Mouse (Mus musculus) stomach, embryonic 16.5 days (tissue): ENCODE results near the gene Dnaaf2. TPM values are rescaled to one million over a fixed set of nuclear protein-coding genes. Genes with fewer than 3 reads are reported as not detected.

Experiments
- ATAC-seq: fragments of 200-750 bp; cut with Nextera tagmentation; 2 replicates; pipeline ENCODE4 v1.8.0; 2017; ENCODE audit warnings: moderate number of reproducible peaks, moderate TSS enrichment; ENCODE audit not compliant: insufficient read depth, low FRiP score
- H3K27ac ChIP-seq: fragments of 300-500 bp; sonication (generic); 2 replicates; pipeline ENCODE4 v1.5.1; 2014; ENCODE audit warnings: low read length
- H3K27me3 ChIP-seq: fragments of 300-500 bp; sonication (generic); 2 replicates; pipeline ENCODE4 v1.6.1; 2014; ENCODE audit warnings: low read length, control low read depth, mixed read lengths; ENCODE audit not compliant: control insufficient read depth, insufficient read depth
- H3K36me3 ChIP-seq: fragments of 300-500 bp; sonication (generic); 2 replicates; pipeline ENCODE4 v1.6.1; 2014; ENCODE audit warnings: low read length; ENCODE audit not compliant: control insufficient read depth, insufficient read depth
- H3K4me1 ChIP-seq: fragments of 300-500 bp; sonication (generic); 2 replicates; pipeline ENCODE4 v1.6.1; 2014; ENCODE audit warnings: low read length, control low read depth, mixed read lengths; ENCODE audit not compliant: control insufficient read depth, insufficient read depth
- H3K4me2 ChIP-seq: fragments of 300-500 bp; sonication (generic); 2 replicates; pipeline ENCODE4 v1.6.1; 2014; ENCODE audit warnings: low read depth, low read length, mixed read lengths
- H3K4me3 ChIP-seq: fragments of 300-500 bp; sonication (generic); replicated peaks from 2 replicates; pipeline ENCODE4 v1.5.1; 2014; ENCODE audit warnings: mild to moderate bottlenecking, low read length
- H3K9ac ChIP-seq: fragments of 300-500 bp; sonication (generic); 2 replicates; pipeline ENCODE4 v1.6.1; 2014; ENCODE audit warnings: low read length
- H3K9me3 ChIP-seq: fragments of 300-500 bp; sonication (generic); replicated peaks from 2 replicates; pipeline ENCODE4 v1.6.1; 2016; ENCODE audit warnings: low read length, control low read depth; ENCODE audit not compliant: control insufficient read depth
- WGBS: fragments of 180-500 bp; shearing (Covaris S2); extraction: QIAGEN DNeasy Blood & Tissue Kit; methylation state at CpG from one replicate; pipeline ENCODE4 v1.1.7; 2014; 5-methylcytosine and 5-hydroxymethylcytosine counted together
- polyA plus RNA-seq: library from polyadenylated mRNA; unstranded; fragments of >200 nt; fragmentation: Nextera tagmentation; extraction: Ambion mirVana; gene quantifications from 2 replicates; pipeline ENCODE4 v1.2.1, GENCODE M21; 2015

Gene Dnaaf2
- polyA plus RNA-seq, 1 experiment from 2014 or later: 7.4 TPM

- 95% methylated on average over 7 of the region's 7 CpGs for WGBS
- ATAC-seq: no peak
- no peaks in the 10 kb centered on the region for H3K4me1 ChIP-seq
- H3K4me3 ChIP-seq: no peak overlapping the region
- H3K4me2 ChIP-seq: no peak overlapping the region
- H3K27me3 ChIP-seq: no peaks in the 10 kb centered on the region
- H3K36me3 ChIP-seq: peaks cover 8% of the 10 kb centered on the region; the same call in 1 of the 2 replicates
- H3K27ac ChIP-seq: no peak overlapping the region
- no peaks in the 10 kb centered on the region for H3K9me3 ChIP-seq
- no peak overlapping the region for H3K9ac ChIP-seq
Measured at GRCm38 (mm10) chr12:69207926-69208325, 9.7 kb upstream of the Dnaaf2 start.

GRCm38 (mm10) chr12:69207396-69207795 lies 9.2 kb upstream of the Dnaaf2 start:
- H3K4me1 ChIP-seq: no peaks in the 10 kb centered on the region
- H3K36me3 ChIP-seq: peaks cover 8% of the 10 kb centered on the region; the same call in 1 of the 2 replicates
- H3K4me3 ChIP-seq: no peak overlapping the region
- no peak for ATAC-seq
- 92% methylated on average over 8 of the region's 8 CpGs for WGBS
- no peaks in the 10 kb centered on the region for H3K27me3 ChIP-seq
- no peak overlapping the region for H3K9ac ChIP-seq
- no peaks in the 10 kb centered on the region for H3K9me3 ChIP-seq
- H3K27ac ChIP-seq: no peak overlapping the region
- H3K4me2 ChIP-seq: no peak overlapping the region

GRCm38 (mm10) chr12:69204052-69204833 lies 6.0 kb upstream of the Dnaaf2 start, which contains the start of gene Gm49384:
TSS of gene Gm49384 (minus strand) at chr12:69204267.
- H3K27me3 ChIP-seq: no peaks in the 10 kb centered on the region
- no peak for ATAC-seq
- no peak within 1 kb of the TSS for H3K9ac ChIP-seq
- H3K36me3 ChIP-seq: 0 out of 2 replicates have a peak, but pooled peaks cover 2% of the 10 kb centered on the region
- H3K4me1 ChIP-seq: peaks cover 3% of the 10 kb centered on the region
- no peak within 1 kb of the TSS for H3K4me2 ChIP-seq
- no peak within 1 kb of the TSS for H3K27ac ChIP-seq
- H3K9me3 ChIP-seq: no peaks in the 10 kb centered on the region
- no peak within 1 kb of the TSS for H3K4me3 ChIP-seq
- WGBS: 78% methylated on average over 16 of the region's 16 CpGs

GRCm38 (mm10) chr12:69198985-69199384 lies 756 bp upstream of the Dnaaf2 start:
- peaks cover 19% of the 10 kb centered on the region for H3K4me1 ChIP-seq
- no peaks in the 10 kb centered on the region for H3K36me3 ChIP-seq
- H3K27ac ChIP-seq: no peak overlapping the region; the same call in 1 of the 2 replicates
- H3K9me3 ChIP-seq: no peaks in the 10 kb centered on the region
- H3K27me3 ChIP-seq: no peaks in the 10 kb centered on the region
- peak; percentile 47; the same call in 1 of the 2 replicates for ATAC-seq
- no peak overlapping the region for H3K9ac ChIP-seq
- no peak overlapping the region for H3K4me3 ChIP-seq
- H3K4me2 ChIP-seq: peak overlapping the region; percentile 97; the same call in 1 of the 2 replicates

- peak; percentile 73 for ATAC-seq
- peak overlapping the region; percentile 94 for H3K9ac ChIP-seq
- no peaks in the 10 kb centered on the region for H3K9me3 ChIP-seq
- no peaks in the 10 kb centered on the region for H3K27me3 ChIP-seq
- H3K27ac ChIP-seq: peak overlapping the region; percentile 89
- no peaks in the 10 kb centered on the region for H3K36me3 ChIP-seq
- H3K4me1 ChIP-seq: peaks cover 19% of the 10 kb centered on the region
- WGBS: under 1% methylated on average over 94 of the region's 94 CpGs
- peak overlapping the region; percentile 97 for H3K4me2 ChIP-seq
- H3K4me3 ChIP-seq: peak overlapping the region; percentile 99
Measured at GRCm38 (mm10) chr12:69197378-69198163, 658 bp downstream of the Dnaaf2 start.

- Histone ChIP-seq H3K9me3 (no peaks in the 10 kb centered on the region), H3K27me3 (no peaks in the 10 kb centered on the region), H3K27ac (peak within 1 kb of the TSS; percentile 89), H3K9ac (peak within 1 kb of the TSS; percentile 94), H3K4me1 (peaks cover 19% of the 10 kb centered on the region), H3K36me3 (0 out of 2 replicates have a peak, but pooled peaks cover 3% of the 10 kb centered on the region), H3K4me3 (peak within 1 kb of the TSS; percentile 99), H3K4me2 (peak within 1 kb of the TSS; percentile 97)
- WGBS: under 1% methylated on average over 75 of the region's 75 CpGs
- peak; percentile 81 for ATAC-seq
Measured at GRCm38 (mm10) chr12:69196444-69197377, 1.5 kb downstream of the Dnaaf2 start, which contains the start of gene Gm49383. TSS of gene Gm49383 (minus strand) at chr12:69197104.

- WGBS: 93% methylated on average over 2 of the region's 2 CpGs
- ATAC-seq: no peak
Measured at GRCm38 (mm10) chr12:69192637-69193036, 5.6 kb downstream of the Dnaaf2 start.

GRCm38 (mm10) chr12:69191396-69191795 lies 6.8 kb downstream of the Dnaaf2 start:
- Histone ChIP-seq H3K9me3 (no peaks in the 10 kb centered on the region), H3K4me1 (peaks cover 12% of the 10 kb centered on the region), H3K27me3 (no peaks in the 10 kb centered on the region), H3K4me2 (no peak overlapping the region), H3K27ac (no peak overlapping the region), H3K4me3 (no peak overlapping the region), H3K36me3 (peaks cover 14% of the 10 kb centered on the region), H3K9ac (no peak overlapping the region)
- ATAC-seq: no peak
- WGBS: 92% methylated on average over 5 of the region's 5 CpGs

More at GRCm38 (mm10) chr12:69192637-69193036, 5.6 kb downstream of the Dnaaf2 start:
- no peak overlapping the region for H3K27ac ChIP-seq
- peaks cover 14% of the 10 kb centered on the region for H3K36me3 ChIP-seq
- H3K27me3 ChIP-seq: no peaks in the 10 kb centered on the region
- H3K9me3 ChIP-seq: no peaks in the 10 kb centered on the region
- no peak overlapping the region for H3K9ac ChIP-seq
- H3K4me2 ChIP-seq: no peak overlapping the region
- H3K4me3 ChIP-seq: no peak overlapping the region
- peaks cover 4% of the 10 kb centered on the region; the same call in 1 of the 2 replicates for H3K4me1 ChIP-seq
